Mouse (Mus musculus) heart, embryonic 16.5 days (tissue): ENCODE data around the gene Gnaq. TPM values are rescaled to one million over a fixed set of nuclear protein-coding genes. Genes with fewer than 3 reads are reported as not detected.

Source experiments
- ATAC-seq: fragments of 200-750 bp; cut with Nextera tagmentation; replicated peaks from 2 replicates; pipeline ENCODE4 v1.8.0; 2017; ENCODE audit warnings: moderate number of reproducible peaks; ENCODE audit not compliant: insufficient read depth, low FRiP score; ENCODE audit errors: extremely low read depth
- H3K27ac ChIP-seq: fragments of 300-500 bp; sonication (generic); 2 replicates; pipeline ENCODE4 v1.5.1; 2014; ENCODE audit warnings: mild to moderate bottlenecking, low read length, control low read depth, moderate library complexity
- H3K27me3 ChIP-seq: fragments of 300-500 bp; sonication (generic); 2 replicates; pipeline ENCODE4 v1.6.1; 2014; ENCODE audit warnings: low read length, mixed read lengths; ENCODE audit not compliant: control insufficient read depth, insufficient read depth
- H3K36me3 ChIP-seq: fragments of 300-500 bp; sonication (generic); 2 replicates; pipeline ENCODE4 v1.6.1; 2014; ENCODE audit not compliant: control insufficient read depth, insufficient read depth
- H3K4me1 ChIP-seq: fragments of 300-500 bp; sonication (generic); 2 replicates; pipeline ENCODE4 v1.6.1; 2014; ENCODE audit warnings: low read length, mixed read lengths; ENCODE audit not compliant: control insufficient read depth, insufficient read depth
- H3K4me2 ChIP-seq: fragments of 300-500 bp; sonication (generic); 2 replicates; pipeline ENCODE4 v1.6.1; 2014; ENCODE audit warnings: low read depth, mild to moderate bottlenecking, control low read depth, low read length
- H3K4me3 ChIP-seq: fragments of 300-500 bp; sonication (generic); 2 replicates; pipeline ENCODE4 v1.5.1; 2014; ENCODE audit warnings: mild to moderate bottlenecking, control low read depth, low read length
- H3K9ac ChIP-seq: fragments of 300-500 bp; sonication (generic); 2 replicates; pipeline ENCODE4 v1.6.1; 2014; ENCODE audit warnings: low read length, control low read depth
- H3K9me3 ChIP-seq: fragments of 300-500 bp; sonication (generic); replicated peaks from 2 replicates; pipeline ENCODE4 v1.6.1; 2016; ENCODE audit warnings: low read length; ENCODE audit not compliant: control insufficient read depth
- WGBS: fragments of 180-500 bp; shearing (Covaris S2); extraction: QIAGEN DNeasy Blood & Tissue Kit; methylation state at CpG from one replicate; pipeline ENCODE4 v1.1.7; 2014; 5-methylcytosine and 5-hydroxymethylcytosine counted together
- polyA plus RNA-seq: library from polyadenylated mRNA; unstranded; fragments of >200 nt; fragmentation: Nextera tagmentation; extraction: Ambion mirVana; gene quantifications from 2 replicates; pipeline ENCODE4 v1.2.1, GENCODE M21; 2015

The Gnaq gene
- polyA plus RNA-seq, 1 experiment from 2014 or later, result 20.5 TPM

- Histone ChIP-seq H3K4me2 (no peak overlapping the region), H3K27me3 (no peaks in the 10 kb centered on the region), H3K36me3 (no peaks in the 10 kb centered on the region), H3K4me1 (no peaks in the 10 kb centered on the region; the same call in 1 of the 2 replicates), H3K9ac (no peak overlapping the region), H3K27ac (no peak overlapping the region), H3K9me3 (no peaks in the 10 kb centered on the region), H3K4me3 (no peak overlapping the region)
- 71% methylated on average over 4 of the region's 4 CpGs for WGBS
- ATAC-seq, result no peak
These were observed 14.2 kb upstream of the Gnaq start for GRCm38 (mm10) chr19:16118421-16118820.

- 15% methylated on average over 2 of the region's 2 CpGs for WGBS
- H3K9ac ChIP-seq, result no peak overlapping the region
- H3K4me3 ChIP-seq, result no peak overlapping the region
- H3K36me3 ChIP-seq, result no peaks in the 10 kb centered on the region
- ATAC-seq, result no peak
- no peak overlapping the region for H3K4me2 ChIP-seq
- no peaks in the 10 kb centered on the region for H3K27me3 ChIP-seq
- H3K27ac ChIP-seq, result no peak overlapping the region
- no peaks in the 10 kb centered on the region; the same call in 1 of the 2 replicates for H3K4me1 ChIP-seq
- no peaks in the 10 kb centered on the region for H3K9me3 ChIP-seq
These were observed 11.3 kb upstream of the Gnaq start for GRCm38 (mm10) chr19:16121301-16121700.

GRCm38 (mm10) chr19:16128715-16129114 lies 3.9 kb upstream of the Gnaq start:
- H3K27me3 ChIP-seq, result no peaks in the 10 kb centered on the region
- H3K4me3 ChIP-seq, result no peak overlapping the region
- 48% methylated on average over 5 of the region's 5 CpGs for WGBS
- H3K27ac ChIP-seq, result no peak overlapping the region
- H3K9me3 ChIP-seq, result no peaks in the 10 kb centered on the region
- no peak for ATAC-seq
- no peaks in the 10 kb centered on the region for H3K36me3 ChIP-seq
- H3K4me2 ChIP-seq, result no peak overlapping the region
- H3K9ac ChIP-seq, result no peak overlapping the region
- peaks cover 12% of the 10 kb centered on the region; the same call in 1 of the 2 replicates for H3K4me1 ChIP-seq

- Histone ChIP-seq H3K9ac (no peak overlapping the region), H3K9me3 (no peaks in the 10 kb centered on the region), H3K4me2 (no peak overlapping the region), H3K4me1 (peaks cover 12% of the 10 kb centered on the region; the same call in 1 of the 2 replicates), H3K27ac (no peak overlapping the region), H3K27me3 (no peaks in the 10 kb centered on the region), H3K36me3 (no peaks in the 10 kb centered on the region), H3K4me3 (no peak overlapping the region)
- no peak for ATAC-seq
- WGBS, result 93% methylated on average over 2 of the region's 2 CpGs
These were observed 3.5 kb upstream of the Gnaq start for GRCm38 (mm10) chr19:16129171-16129570.

- H3K4me1 ChIP-seq, result peaks cover 23% of the 10 kb centered on the region
- WGBS, result 59% methylated on average over 3 of the region's 3 CpGs
- no peak overlapping the region for H3K4me2 ChIP-seq
- H3K27me3 ChIP-seq, result no peaks in the 10 kb centered on the region
- H3K9ac ChIP-seq, result no peak overlapping the region
- no peak overlapping the region; the same call in 1 of the 2 replicates for H3K27ac ChIP-seq
- no peak for ATAC-seq
- no peaks in the 10 kb centered on the region for H3K36me3 ChIP-seq
- H3K9me3 ChIP-seq, result no peaks in the 10 kb centered on the region
- no peak overlapping the region for H3K4me3 ChIP-seq
These were observed 2.2 kb upstream of the Gnaq start for GRCm38 (mm10) chr19:16130476-16130875.

GRCm38 (mm10) chr19:16131831-16132230 lies 800 bp upstream of the Gnaq start:
- peaks cover 23% of the 10 kb centered on the region for H3K4me1 ChIP-seq
- peak overlapping the region; percentile 91 for H3K27ac ChIP-seq
- peak overlapping the region; percentile 85 for H3K9ac ChIP-seq
- H3K36me3 ChIP-seq, result no peaks in the 10 kb centered on the region
- no peak for ATAC-seq
- 8% methylated on average over 6 of the region's 6 CpGs for WGBS
- peak overlapping the region; percentile 72 for H3K4me2 ChIP-seq
- peak overlapping the region; percentile 71 for H3K4me3 ChIP-seq
- no peaks in the 10 kb centered on the region for H3K27me3 ChIP-seq
- no peaks in the 10 kb centered on the region for H3K9me3 ChIP-seq

- Histone ChIP-seq H3K4me1 (peaks cover 23% of the 10 kb centered on the region), H3K9ac (peak overlapping the region; percentile 85), H3K36me3 (no peaks in the 10 kb centered on the region), H3K27me3 (no peaks in the 10 kb centered on the region), H3K27ac (peak overlapping the region; percentile 91), H3K4me3 (peak overlapping the region; percentile 71), H3K9me3 (no peaks in the 10 kb centered on the region), H3K4me2 (peak overlapping the region; percentile 72)
- ATAC-seq, result peak; percentile 93
- under 1% methylated on average over 39 of the region's 57 CpGs for WGBS
These were observed 266 bp upstream of the Gnaq start for GRCm38 (mm10) chr19:16132340-16132790.

- WGBS, result under 1% methylated on average over 108 of the region's 139 CpGs
- no peaks in the 10 kb centered on the region for H3K9me3 ChIP-seq
- peak overlapping the region; percentile 71 for H3K4me3 ChIP-seq
- peak overlapping the region; percentile 85 for H3K9ac ChIP-seq
- H3K27ac ChIP-seq, result peak overlapping the region; percentile 91
- peak; percentile 53 for ATAC-seq
- no peaks in the 10 kb centered on the region for H3K27me3 ChIP-seq
- H3K4me1 ChIP-seq, result peaks cover 25% of the 10 kb centered on the region
- H3K36me3 ChIP-seq, result no peaks in the 10 kb centered on the region
- H3K4me2 ChIP-seq, result peak overlapping the region; percentile 72
These were observed 462 bp downstream of the Gnaq start for GRCm38 (mm10) chr19:16132865-16133720.
